Mouse (Mus musculus) hindbrain, embryonic 10.5 days (tissue): Measurements from ENCODE around the gene Gpr160. TPM values are rescaled to one million over a fixed set of nuclear protein-coding genes. Genes with fewer than 3 reads are reported as not detected.

Experiments used
- DNase-seq: peaks from one replicate; pipeline ENCODE4 v3.0.0-alpha.2; 2017; ENCODE audit warnings: low spot score
- H3K27ac ChIP-seq: fragments of 300-500 bp; sonication (generic); 2 replicates; pipeline ENCODE4 v1.5.1; 2016; ENCODE audit warnings: mild to moderate bottlenecking, moderate library complexity
- H3K27me3 ChIP-seq: fragments of 300-500 bp; sonication (generic); 2 replicates; pipeline ENCODE4 v1.6.1; 2016; ENCODE audit warnings: mild to moderate bottlenecking; ENCODE audit not compliant: poor library complexity, insufficient read depth, severe bottlenecking
- H3K36me3 ChIP-seq: fragments of 300-500 bp; sonication (generic); 2 replicates; pipeline ENCODE4 v1.6.1; 2016; ENCODE audit warnings: mild to moderate bottlenecking, moderate library complexity
- H3K4me1 ChIP-seq: fragments of 300-500 bp; sonication (generic); replicated peaks from 2 replicates; pipeline ENCODE4 v1.6.1; 2016; ENCODE audit warnings: mild to moderate bottlenecking
- H3K4me3 ChIP-seq: fragments of 300-500 bp; sonication (generic); 2 replicates; pipeline ENCODE4 v1.5.1; 2016; ENCODE audit warnings: mild to moderate bottlenecking, moderate library complexity
- H3K9me3 ChIP-seq: fragments of 300-500 bp; sonication (generic); 2 replicates; pipeline ENCODE4 v1.6.1; 2016; ENCODE audit warnings: mild to moderate bottlenecking, moderate library complexity
- WGBS: fragments of 180-500 bp; shearing (Covaris S2); methylation state at CpG from one replicate; pipeline ENCODE4 v1.1.7; 2016; 5-methylcytosine and 5-hydroxymethylcytosine counted together
- polyA plus RNA-seq: library from polyadenylated mRNA; unstranded; fragments of >200 nt; fragmentation: Nextera tagmentation; extraction: Ambion mirVana; gene quantifications from 2 replicates; pipeline ENCODE4 v1.2.1, GENCODE M21; 2016

Gpr160 gene
- polyA plus RNA-seq, 1 experiment from 2014 or later, result 0.69 TPM

DNA sequence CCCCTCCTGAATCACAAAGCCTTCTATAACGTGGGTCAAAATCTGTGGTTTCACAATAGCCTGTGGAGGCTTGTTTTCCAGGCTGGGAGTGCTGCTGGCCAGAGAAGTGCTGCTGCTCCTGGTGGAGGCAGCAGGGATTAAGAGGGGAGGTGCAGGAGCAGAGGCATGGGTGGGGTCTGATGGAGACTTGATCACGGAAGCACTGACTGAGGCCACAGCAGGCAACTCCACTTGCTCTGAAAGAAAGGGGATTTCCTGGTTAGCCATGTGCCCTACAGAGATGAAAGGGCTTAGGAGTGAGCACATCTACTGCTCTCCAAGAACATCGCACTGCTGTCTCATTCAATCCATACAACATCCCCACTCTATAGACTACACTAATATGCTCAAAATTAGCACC, 74.1 kb downstream of the Gpr160 start:
- no peak for DNase-seq
- WGBS, result 58% methylated on average over 3 of the region's 3 CpGs
- H3K27me3 ChIP-seq, result no peaks in the 10 kb centered on the region

GRCm38 (mm10) chr3:30934384-30934783, 78.6 kb downstream of the Gpr160 start:
- no peak for DNase-seq
- Histone ChIP-seq H3K36me3 (peaks cover 53% of the 10 kb centered on the region), H3K4me3 (no peak overlapping the region), H3K27me3 (no peaks in the 10 kb centered on the region), H3K4me1 (no peaks in the 10 kb centered on the region), H3K9me3 (no peaks in the 10 kb centered on the region), H3K27ac (no peak overlapping the region)

More for the DNA sequence above, 74.1 kb downstream of the Gpr160 start:
- Histone ChIP-seq H3K4me3 (no peak overlapping the region), H3K4me1 (no peaks in the 10 kb centered on the region), H3K36me3 (peaks cover 42% of the 10 kb centered on the region), H3K27ac (no peak overlapping the region), H3K9me3 (no peaks in the 10 kb centered on the region)

Other genes starting within 250 kb of the Gpr160 start
- not detected in 2 replicates for gene Lrriq4, start 211.4 kb upstream of the Gpr160 start, polyA plus RNA-seq
- 3.6 and 4.0 TPM in 2 replicates for gene Lrrc34, start 208.1 kb upstream of the Gpr160 start, polyA plus RNA-seq
- gene Lrrc31, start 156.1 kb upstream of the Gpr160 start, polyA plus RNA-seq, result not detected in 2 replicates
- not detected in 2 replicates for gene Samd7, start 109.7 kb upstream of the Gpr160 start, polyA plus RNA-seq
- gene Sec62, start 63.1 kb upstream of the Gpr160 start, polyA plus RNA-seq, result 40.4 and 49.0 TPM in 2 replicates
- 4.1 and 5.0 TPM in 2 replicates for gene Phc3, start 113.5 kb downstream of the Gpr160 start, polyA plus RNA-seq
- gene Prkci, start 139.8 kb downstream of the Gpr160 start, polyA plus RNA-seq, result 23.9 and 36.4 TPM in 2 replicates
- 34.4 and 37.3 TPM in 2 replicates for gene Skil, start 239.1 kb downstream of the Gpr160 start, polyA plus RNA-seq